Mouse (Mus musculus): ENCODE results near the gene Ror1.

Ror1 gene

DNA sequence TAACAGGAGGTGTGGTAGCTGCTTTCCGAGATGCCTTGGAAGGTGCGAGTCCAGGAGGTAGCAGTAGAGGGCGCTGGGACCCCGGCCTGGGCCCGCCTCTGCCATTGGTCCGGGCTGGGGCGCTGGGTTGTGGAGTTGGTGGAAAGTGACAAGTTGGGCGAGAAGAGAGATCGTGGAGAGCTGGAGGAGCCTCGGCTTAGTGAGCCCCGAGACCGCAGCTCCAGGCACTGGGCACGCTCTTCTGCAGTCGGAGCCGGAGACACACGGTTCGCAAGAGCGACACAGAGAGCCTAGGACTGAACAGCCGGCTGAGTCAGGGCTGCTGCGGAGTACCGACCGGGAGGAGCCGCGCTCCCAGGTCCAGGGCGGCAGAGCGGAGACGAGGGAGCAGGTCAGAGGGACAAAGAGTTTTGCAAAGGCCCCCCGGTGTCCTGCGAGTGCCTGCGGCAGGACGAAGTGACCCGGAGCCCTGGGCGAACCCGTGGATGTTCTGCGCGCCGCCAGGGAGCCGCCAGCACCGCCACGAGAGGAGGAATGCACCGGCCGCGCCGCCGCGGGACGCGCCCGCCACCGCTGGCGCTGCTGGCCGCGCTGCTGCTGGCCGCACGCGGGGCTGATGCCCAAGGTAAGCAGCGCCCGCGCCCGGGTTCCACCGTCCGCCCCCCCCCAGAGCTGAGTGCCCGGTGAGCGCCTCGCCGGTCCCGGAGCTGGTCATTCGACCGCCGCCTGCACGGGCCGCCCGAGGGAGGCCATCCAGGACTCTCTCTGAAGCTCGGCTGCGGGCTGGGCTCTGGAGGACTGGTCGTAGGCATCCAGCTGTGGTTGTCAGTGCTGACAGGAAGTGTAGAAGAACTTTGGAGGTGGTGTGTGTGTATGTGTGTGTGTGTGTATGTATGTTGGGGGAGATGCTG, at the start of gene Ror1:
Ror1 (plus strand) TSS at position 107 of the 911 bp plus-strand sequence.
- DNase-seq (ENCODE audit: low spot score in 2 of 2): peak; percentile 56 to 57

DNA sequence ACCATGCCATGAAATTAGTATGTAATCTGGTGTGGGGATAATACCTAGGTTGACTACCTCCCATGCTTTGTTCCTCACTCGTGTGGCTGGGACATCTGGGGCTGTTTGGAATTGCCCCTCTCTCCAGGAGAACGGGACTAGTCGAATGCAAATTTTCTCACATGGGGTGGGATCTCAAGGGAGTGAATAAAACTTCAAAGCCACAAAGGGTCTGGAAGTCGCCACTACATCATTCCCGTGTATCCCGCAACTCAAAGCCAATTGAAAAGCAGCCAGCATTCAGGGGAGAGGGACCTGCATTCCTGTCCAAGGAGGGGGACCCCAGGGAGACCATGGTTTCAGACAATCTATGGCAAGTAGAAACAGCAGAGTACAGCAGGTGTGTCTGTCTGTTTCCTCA, 48.5 kb upstream of the Ror1 start:
- DNase-seq (ENCODE audit: low spot score in 2 of 2): no peak

DNA sequence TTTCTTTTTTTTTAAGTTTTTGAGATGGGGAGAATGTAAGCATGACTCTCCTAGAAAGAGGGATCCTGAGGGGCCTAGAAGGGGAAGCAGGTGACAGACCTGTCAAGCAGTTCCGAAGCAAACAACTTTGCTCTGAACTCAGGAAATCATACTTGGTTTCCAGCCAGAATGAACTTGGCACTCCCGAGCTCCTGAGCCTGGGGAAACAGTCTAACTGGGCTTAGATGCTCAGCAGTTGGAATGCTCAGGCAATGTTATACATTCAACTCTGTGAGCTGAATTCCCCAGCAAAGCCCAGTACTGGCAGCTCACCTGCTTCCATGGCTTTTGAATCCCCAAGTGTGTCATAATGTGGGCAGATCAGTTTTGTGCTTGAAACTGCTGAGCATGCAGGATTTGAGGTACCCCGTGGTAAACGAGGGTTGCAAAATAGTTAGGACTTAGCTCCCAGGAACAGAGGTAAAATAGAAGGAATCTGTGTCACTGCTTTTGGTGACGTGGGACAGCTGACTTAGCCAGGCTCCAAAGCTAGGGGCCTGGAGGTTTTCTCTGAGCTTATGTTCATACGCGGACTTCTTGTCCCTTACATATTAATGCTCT, 47.1 kb upstream of the Ror1 start:
- no peak for DNase-seq (ENCODE audit: low spot score in 2 of 2)

DNA sequence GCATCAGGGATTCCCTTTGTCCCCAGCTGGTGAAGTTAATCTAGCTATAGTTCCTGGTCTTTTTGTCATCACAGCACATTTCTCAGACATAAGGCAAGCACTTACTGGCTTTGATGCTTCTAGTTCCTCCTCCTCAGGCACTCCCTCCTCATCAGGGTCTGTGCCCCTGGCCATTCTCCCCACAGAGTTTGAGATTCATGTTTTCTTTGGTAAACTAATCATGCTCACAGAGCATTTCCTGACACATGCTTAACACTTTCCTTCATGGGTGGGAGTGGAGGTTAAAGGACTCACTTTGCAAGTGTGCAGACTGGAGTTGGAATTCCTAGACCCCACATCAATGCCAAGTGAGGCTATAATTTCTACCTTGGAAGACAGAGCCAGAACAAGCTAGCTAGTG, 43.8 kb upstream of the Ror1 start:
- no peak for DNase-seq (ENCODE audit: low spot score in 2 of 2)

DNA sequence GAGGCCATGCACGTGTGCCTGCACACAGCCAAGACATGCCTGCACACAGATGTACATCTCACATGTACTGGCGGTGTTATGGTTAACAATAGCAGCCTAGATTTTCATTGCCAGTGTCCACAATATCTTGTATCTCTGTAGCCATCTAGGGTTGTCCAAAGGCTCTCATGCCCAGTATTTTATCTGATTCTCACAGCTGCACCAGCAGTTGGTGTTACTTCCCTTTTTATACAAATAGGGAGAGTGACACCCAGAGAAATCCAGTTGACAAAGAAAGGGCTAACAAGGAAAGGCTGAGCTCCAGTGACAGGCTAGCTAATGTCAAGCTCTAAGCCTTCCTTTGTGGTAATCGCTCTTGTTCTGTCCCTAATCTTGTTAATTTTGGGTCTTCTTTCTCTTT, 43.3 kb upstream of the Ror1 start:
- DNase-seq (ENCODE audit: low spot score in 2 of 2): no peak

DNA sequence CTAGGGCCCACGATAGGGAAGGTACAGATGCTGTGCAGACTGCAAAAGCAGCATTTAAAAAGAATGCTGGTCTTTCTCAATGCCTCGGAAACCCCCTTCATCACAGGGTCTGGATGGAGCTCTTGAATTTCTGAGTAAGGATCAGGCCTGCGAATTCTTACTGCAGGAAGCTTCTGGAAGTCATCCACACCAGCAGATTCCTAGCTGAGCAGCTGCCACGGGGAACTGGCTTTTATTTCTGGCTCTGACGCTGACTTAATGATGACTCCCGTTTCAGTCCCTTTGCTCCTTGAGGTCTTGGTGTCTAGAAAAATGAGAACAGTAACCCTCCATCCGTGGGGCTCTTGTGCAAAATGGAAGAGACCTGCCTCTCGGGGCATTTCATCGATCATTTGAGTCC, 39.5 kb upstream of the Ror1 start:
- DNase-seq (ENCODE audit: low spot score in 2 of 2): no peak

DNA sequence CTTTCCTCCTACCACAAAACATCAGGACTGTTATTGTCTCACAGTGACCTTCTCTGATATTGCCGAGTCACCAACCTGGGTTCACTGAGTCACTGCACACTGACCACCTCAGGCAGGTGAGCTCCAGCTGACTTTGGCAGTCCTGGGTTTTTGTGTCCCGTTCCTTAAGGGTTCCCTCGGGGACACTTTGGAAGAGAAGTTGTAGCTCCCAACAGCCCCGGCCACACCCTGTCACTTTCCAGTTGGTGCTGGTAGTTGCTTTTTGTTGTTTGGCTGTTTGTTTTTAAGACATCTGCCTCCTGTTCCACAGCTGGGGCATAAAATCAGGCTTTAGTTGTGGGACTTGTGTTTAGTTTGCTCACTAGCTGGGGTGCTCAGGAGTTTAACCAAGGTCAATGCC, 39.1 kb upstream of the Ror1 start:
- no peak for DNase-seq (ENCODE audit: low spot score in 2 of 2)

DNA sequence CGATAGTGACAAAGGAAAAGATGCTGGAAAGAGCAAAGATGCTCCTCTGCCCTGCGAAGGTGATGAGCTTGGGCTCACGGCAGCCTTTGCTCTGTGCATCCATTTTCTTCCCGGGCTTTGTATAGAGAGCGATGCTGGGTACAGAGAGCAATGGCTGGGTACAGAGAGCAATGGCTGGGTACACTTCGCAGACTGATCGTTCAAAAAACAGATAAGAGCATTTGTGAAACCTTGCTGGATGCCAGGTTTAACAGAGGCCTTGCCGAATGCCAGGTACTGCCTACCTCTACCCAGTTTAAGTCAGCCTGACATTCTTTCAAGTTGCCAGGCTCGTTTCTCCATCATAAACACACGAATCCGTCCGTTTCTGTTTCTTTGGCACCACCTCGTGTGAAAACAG, 38.2 kb upstream of the Ror1 start:
- DNase-seq (ENCODE audit: low spot score in 2 of 2): no peak

DNA sequence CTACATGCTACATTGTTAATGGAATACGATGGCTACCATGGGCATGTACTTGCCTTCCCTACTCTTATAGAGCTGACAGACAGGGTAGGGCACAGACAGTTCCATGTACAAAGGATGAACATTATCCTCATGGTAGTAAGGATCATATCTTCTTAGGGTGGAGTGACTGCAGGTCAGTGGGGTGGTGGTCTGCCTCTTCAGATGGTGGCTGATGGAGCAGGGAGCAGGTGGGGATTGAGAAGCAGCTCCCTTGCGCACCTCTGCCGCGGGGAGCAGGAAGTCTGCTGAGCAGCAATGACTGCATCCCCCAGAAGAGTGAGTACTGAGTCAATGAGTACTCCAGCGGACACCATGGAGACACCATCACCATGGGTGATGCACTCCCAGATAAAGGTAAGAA, 37.0 kb upstream of the Ror1 start:
- DNase-seq (ENCODE audit: low spot score in 2 of 2): no peak

DNA sequence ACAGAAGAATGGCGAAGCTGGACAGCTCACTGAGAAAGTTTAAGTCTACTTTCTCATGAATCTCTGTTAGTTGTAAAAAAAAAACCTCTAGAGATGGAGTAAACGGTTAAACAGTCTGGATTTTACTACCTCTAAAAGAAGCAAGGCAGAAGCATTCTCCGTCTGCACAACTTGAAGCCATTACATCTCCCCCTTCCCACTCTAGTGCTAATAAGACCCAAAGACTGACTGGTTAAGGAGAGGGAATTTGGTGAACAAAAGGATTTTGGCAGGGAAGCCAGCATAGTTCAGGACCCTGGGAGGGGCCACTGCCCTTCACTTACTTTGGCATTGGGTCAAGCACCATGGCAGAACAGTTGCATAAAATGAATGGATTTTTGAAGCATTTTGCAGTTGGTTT, 35.8 kb upstream of the Ror1 start:
- no peak for DNase-seq (ENCODE audit: low spot score in 2 of 2)

DNA sequence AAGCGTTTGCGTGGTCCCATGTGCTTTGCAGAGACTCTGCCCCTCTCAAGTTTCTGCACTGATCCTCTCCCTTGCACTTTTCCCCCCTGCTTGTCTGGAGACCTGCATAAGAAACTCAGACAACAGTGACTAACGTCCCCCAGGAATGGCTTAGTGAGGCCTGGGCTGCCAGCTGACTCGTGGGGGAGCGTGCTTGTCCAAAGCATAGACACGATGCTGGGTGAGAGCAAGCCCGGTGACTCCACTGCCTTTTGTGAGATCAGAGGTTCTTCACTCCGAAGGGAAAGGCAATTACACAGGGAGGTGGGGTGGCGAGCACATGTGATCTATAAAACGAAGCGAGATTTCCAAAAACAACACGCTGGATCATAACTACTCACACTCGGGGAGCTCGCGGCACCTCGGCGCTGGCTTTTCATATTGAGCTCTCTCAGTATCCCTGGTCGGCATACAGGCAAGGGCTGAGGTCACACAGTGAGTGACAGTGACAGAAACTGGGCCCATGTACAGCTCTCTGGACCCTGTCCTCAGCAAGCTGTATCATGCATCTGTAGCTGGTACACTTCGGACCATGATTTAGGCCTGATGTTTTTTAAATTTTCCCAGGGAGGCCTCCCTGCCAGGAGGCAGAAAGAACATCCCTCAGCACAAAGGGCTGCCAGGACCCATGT, 34.1 kb upstream of the Ror1 start:
- DNase-seq (ENCODE audit: low spot score in 2 of 2): no peak

DNA sequence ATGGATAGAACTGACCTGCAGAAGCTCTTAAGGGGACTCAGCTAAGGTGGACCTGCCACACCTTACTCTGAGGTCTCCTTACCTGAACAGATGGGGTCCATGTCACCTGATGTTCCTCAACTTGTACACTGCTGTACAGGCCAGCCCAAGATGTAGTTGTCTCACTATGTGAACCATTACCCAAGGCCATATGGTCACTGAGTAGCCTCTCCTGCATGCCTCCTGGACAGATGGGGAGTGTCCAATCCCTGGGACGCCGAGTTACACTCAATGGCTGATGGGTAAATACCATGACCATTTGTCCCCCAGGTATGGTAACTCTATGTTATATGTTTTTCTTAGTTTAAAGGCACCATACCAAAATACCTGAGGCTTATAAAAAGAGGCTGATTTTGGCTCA, 29.9 kb upstream of the Ror1 start:
- no peak for DNase-seq (ENCODE audit: low spot score in 2 of 2)

DNA sequence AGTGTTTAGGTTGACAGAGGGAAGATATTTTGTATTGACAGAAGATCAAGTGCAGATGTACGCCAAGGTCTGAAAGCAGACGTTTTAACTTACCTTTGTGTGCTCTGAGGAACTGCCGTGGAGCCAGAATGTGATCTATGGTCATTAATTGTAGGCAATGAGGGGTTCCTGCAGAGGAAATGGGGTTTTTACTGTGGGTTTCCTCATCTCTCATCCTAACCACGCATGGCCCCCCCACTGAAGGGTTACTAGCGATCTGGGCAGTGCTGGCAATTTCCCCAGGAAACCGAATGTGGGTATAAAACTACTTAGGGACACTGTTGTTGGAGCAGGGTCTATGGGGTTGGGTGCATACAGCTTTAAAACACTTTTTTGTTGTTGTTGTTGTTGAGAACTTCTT, 25.5 kb upstream of the Ror1 start:
- no peak for DNase-seq (ENCODE audit: low spot score in 2 of 2)

DNA sequence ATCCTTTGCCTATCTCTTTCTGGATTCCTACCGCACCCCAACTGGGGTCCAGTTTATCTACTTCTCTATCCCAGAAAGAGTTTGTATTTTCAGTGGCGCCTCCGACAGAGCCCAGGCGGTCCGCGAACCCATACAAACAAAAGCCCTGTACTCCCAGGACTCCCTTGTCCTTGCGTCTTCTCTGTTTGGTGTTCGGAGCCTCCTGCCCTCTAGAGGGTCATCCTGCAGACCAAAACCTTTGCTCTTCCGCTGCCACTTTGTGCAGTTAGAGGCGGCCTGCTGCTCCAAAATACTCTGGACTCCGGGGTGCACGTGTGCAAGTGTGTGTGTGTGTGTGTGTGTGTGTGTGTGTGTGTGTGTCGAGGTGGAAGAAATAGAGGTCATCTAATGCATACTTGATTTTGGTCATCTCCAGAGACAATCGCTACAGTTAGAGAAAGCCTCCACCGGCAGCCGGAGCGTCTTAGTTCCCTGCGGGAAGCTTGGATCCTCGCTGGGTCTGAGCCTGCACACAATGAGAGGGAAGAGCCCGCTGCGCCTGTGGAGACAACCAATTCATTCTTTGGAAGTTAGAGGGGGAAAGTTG, 1.1 kb downstream of the Ror1 start:
- DNase-seq (ENCODE audit: low spot score in 2 of 2): no peak

DNA sequence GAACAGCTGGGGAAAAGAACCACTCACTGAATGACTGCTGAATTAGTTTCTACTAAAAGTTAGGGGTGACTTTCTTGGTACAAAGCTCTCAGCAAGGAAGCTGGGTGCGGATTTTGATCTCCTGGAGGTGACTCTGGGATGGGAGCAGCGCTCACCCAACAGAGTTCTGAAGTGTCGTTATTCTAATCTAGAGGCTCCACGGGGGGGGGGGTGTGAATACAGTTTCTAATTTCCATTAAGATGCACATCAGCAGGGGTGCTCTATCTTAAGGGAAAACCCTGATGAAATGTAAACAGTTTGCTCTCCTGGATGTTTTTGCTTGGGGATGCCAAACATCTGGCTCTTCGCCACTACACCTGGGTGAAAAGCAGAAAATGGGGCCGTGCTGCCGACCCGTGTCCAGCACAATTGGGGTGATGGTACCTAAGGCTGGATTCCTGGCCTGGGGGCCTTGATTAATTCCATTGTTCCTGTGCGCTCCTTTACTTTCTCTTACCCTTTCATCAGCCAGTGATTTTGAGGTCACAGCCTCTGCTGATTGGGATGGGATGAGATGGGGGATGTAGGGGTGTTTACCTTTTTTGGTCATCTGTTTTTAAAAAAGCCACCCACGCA, 1.9 kb downstream of the Ror1 start:
- DNase-seq (ENCODE audit: low spot score in 2 of 2): no peak

DNA sequence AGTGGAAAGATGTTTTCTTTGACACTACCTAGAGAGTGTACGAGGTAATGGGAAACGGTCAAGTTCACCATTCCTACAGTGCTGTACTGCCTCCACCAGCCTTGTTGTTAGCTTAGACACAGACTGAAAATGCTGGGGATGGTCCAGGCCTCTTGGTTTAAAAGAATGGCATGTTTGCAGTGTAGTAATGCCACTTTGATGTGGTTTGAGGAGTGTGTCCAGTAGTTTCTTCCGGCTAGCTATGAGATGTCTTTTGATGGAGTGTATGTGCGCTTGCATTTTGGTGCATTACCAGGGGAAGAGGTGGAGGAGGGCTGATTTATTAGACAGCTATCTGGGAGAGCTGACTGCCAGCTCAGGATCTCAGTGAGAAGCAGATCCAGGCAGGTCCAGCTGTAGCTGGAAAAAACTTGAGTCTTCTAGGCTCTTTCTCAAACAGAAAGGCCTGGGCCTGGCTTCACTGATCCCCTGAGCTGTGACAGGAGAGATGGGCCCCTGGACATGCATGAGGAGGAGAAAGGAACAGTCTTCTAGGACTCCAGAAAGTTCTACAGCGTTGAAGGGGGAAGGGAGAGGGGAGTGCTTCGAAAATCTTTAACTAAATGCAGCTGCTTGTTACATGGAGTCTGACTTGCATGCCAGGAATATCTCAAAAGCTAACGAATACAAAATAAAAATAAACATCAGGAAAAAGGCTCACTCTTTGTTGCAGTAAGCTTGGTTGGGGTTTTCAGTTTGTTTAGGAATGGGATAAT, 5.7 kb downstream of the Ror1 start:
- no peak for DNase-seq (ENCODE audit: low spot score in 2 of 2)

DNA sequence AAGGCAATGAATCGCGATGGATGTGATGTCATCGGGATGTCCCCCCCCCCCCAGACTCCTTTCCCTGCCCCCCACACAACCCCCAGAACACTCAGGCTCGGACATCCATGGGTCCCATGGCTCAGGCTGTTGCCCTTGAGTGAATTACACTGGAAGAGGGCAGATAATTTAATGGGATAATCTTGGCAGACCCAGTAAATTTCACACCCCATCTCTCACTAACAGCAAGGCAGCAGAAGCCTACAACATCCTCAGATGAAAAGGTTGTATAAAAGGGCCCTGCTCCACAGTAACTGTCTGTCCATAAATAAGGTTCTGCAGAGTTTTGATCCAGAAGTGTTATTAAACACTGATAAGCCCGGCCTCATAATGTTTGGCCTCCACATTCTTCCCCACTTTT, 6.3 kb downstream of the Ror1 start:
- no peak for DNase-seq (ENCODE audit: low spot score in 2 of 2)

DNA sequence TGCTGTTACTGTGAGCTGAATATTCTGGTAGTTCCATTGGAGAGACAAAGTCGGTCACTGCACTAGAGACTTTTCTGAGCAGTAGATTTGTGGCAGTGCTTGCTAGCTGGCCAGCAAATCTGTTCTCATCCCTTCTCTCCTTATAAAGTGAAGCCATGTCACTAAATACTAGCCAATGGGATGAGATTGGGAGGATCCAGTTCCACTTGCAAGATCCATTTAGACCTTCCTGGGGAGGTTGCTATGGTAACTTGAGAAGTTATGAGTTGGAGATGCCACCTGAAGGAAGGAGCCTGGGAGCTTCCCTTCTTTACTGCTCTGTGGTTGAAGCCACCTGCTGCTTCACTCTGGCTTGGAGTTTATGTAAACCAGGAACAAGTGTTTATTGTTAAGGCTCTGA, 8.7 kb downstream of the Ror1 start:
- no peak for DNase-seq (ENCODE audit: low spot score in 2 of 2)

DNA sequence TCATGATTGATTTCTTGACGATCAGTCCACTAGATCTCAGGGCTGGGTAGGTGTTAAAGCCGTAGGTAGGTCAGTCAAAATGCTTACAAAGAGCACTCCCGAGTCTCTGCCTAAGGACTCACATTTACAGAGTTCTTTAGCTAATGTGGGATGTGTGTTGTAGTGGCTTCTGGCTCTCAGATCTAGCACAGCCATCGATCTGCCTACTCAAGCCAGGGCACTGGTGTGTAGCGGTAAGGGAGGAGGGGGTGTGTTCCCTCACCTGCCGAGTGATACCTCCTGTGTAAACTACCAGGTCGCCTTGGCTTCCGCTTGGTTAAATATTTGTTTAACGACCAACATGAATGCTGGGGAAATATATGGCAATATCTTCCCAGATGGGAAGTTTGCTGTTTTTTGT, 12.0 kb downstream of the Ror1 start:
- DNase-seq (ENCODE audit: low spot score in 2 of 2): no peak

DNA sequence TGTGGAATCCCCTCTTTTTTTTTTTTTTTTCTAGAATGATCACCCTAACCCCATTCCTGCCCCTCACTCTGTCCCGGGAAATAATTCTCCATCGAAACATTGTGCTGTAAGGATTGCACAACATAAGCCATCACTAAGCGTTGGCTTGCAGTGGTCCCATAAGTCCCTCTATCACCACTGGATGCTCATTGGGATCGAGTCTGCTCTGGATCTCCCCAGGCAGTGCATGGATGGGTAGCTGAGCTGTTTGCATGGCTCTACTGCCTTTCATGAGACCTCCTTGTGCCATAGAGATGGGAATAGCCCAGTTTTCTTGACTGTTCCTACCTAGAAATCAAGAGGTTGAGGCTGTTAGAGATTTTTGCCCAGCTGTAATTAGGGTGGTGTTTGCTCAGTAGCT, 13.0 kb downstream of the Ror1 start:
- no peak for DNase-seq (ENCODE audit: low spot score in 2 of 2)

DNA sequence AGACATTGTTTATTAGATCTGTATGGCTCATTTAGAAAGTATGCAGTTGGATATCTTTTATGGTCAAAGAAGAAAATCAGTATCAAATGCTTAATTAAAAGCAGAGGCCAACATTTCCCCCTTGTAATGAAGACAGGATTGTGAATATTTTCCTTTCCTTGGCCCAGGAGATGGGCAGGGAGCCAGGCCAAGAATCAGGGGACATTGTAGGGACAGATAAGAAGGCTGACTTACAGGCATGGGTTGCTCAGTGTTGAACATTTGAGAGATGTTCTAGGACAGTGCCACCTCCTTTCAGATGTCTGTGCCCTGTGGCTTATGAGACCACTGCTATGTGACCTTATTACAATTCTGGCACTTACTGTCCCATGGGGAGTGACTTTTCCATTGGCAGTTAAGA, 18.6 kb downstream of the Ror1 start:
- DNase-seq (ENCODE audit: low spot score in 2 of 2): no peak
